Mouse (Mus musculus) erythroblast, embryonic 14.5 days (primary cell): ENCODE measurements around the gene Maged1.

Experiments
- GATA1 ChIP-seq: IDR thresholded peaks from 2 replicates; pipeline ENCODE4 v1.6.1; 2012; ENCODE audit warnings: low read length, inconsistent platforms, mixed read lengths
- TAL1 ChIP-seq: IDR thresholded peaks from 3 replicates; pipeline ENCODE4 v1.6.1; 2012; ENCODE audit warnings: low read length, inconsistent platforms, mixed read lengths

DNA sequence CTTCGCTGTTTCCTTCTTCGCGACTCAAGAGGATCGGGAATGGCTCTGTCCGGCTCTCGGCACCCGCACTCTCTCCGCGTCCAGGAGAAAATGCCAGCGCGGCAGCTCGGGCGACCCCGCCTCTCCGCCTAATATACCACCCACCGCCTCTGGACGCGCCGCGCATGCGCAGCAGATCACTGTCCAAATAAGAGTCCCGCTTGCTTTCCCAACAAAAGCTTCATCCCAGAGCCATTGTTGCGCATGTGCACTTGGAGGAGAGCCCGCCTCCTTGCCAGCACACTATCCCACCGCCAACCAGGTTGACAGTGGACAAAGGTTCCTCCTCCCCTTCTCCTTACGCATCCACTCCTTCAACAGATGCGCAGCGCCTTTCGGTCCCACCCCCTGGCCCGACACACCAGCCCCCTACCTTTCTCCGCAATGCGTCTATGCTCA lies at the start of gene Maged1:
- TF ChIP-seq GATA1 (no peak), TAL1 (no peak)
